Mouse (Mus musculus) adrenal gland, postnatal 0 days (tissue): ENCODE results near the gene Dph3. TPM values are rescaled to one million over a fixed set of nuclear protein-coding genes. Genes with fewer than 3 reads are reported as not detected.

Experiments
- polyA plus RNA-seq: library from polyadenylated mRNA; unstranded; fragments of >200 nt; fragmentation: Nextera tagmentation; extraction: Ambion mirVana; gene quantifications from 2 replicates; pipeline ENCODE4 v1.2.1, GENCODE M21; 2015

The Dph3 gene
- polyA plus RNA-seq, result 106 and 131 TPM in 2 replicates

GRCm38 (mm10) chr14:32085486-32086201 lies at the start of gene Dph3:
Dph3 (minus strand) TSS chr14:32085729.

DNA sequence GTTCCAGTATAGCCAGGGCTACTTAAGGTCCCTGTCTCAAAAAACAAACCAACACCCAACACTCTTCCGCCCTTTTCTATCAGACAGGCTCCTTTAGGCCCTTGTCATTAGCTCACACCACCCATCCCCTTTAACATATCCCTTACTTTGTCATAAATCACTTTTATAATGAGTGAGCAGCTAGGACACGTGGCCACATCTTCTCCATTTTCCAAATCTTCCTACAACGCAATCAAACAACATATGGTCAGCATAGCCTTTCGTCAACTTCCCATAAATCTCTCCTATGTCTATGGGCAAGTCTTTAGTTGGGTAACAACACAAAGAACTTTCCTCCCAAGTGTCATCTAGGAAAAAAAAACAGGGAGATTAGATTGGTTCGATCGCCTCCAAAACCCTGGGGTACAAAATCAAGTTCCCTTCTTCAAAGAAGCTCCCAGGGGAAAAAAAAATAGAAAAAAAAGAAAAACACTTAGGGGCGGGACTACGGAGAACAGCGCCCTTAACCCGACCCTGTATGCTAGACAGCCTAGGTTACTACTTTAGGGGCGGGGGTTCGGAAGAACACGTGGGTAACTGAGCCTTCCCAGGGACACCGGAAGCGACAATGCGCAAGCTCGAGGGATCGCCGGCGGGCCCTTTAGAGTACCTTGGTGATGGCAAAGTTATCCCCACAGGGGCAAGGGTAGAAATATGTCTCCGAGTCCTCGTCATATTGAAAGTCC lies 606 bp downstream of the Dph3 start, which contains the start of gene Oxnad1:
Gene Oxnad1, plus strand, starts transcription at position 614 of the 725 bp plus-strand sequence.

Other genes with a start within 250 kb of the Dph3 start
- gene Galnt15, start 56.7 kb downstream of the Dph3 start, polyA plus RNA-seq, result 3.9 and 8.8 TPM in 2 replicates
- gene Oxnad1, start 355 bp downstream of the Dph3 start, polyA plus RNA-seq, result 25.4 and 28.6 TPM in 2 replicates
- not detected in 2 replicates for gene Msmb, start 56.3 kb upstream of the Dph3 start, polyA plus RNA-seq
- 116 and 129 TPM in 2 replicates for gene Ncoa4, start 74.1 kb upstream of the Dph3 start, polyA plus RNA-seq
- gene Timm23, start 116.2 kb upstream of the Dph3 start, polyA plus RNA-seq, result 251 and 298 TPM in 2 replicates
- 22.6 and 39.2 TPM in 2 replicates for gene Parg, start 116.2 kb upstream of the Dph3 start, polyA plus RNA-seq
- 8.6 and 11.9 TPM in 2 replicates for gene Ogdhl, start 236.3 kb upstream of the Dph3 start, polyA plus RNA-seq